Mouse (Mus musculus) kidney, embryonic 14.5 days (tissue): ENCODE results near the gene Zyg11b. TPM values are rescaled to one million over a fixed set of nuclear protein-coding genes. Genes with fewer than 3 reads are reported as not detected.

ENCODE experiments used
- ATAC-seq: fragments of 200-750 bp; cut with Nextera tagmentation; 2 replicates; pipeline ENCODE4 v1.8.0; 2017; ENCODE audit warnings: moderate number of reproducible peaks, mild to moderate bottlenecking, moderate TSS enrichment, moderate library complexity; ENCODE audit not compliant: low FRiP score, low TSS enrichment
- H3K27ac ChIP-seq: fragments of 300-500 bp; sonication (generic); 2 replicates; pipeline ENCODE4 v1.5.1; 2014; ENCODE audit warnings: low read depth, mild to moderate bottlenecking, low read length, moderate library complexity, mixed read lengths
- H3K27me3 ChIP-seq: fragments of 300-500 bp; sonication (generic); 2 replicates; pipeline ENCODE4 v1.6.1; 2014; ENCODE audit warnings: mild to moderate bottlenecking, low read length; ENCODE audit not compliant: control insufficient read depth, insufficient read depth
- H3K36me3 ChIP-seq: fragments of 300-500 bp; sonication (generic); 2 replicates; pipeline ENCODE4 v1.6.1; 2014; ENCODE audit warnings: low read length, mixed read lengths; ENCODE audit not compliant: control insufficient read depth, insufficient read depth
- H3K4me1 ChIP-seq: fragments of 300-500 bp; sonication (generic); 2 replicates; pipeline ENCODE4 v1.6.1; 2014; ENCODE audit warnings: low read length, mixed read lengths; ENCODE audit not compliant: control insufficient read depth, insufficient read depth
- H3K4me2 ChIP-seq: fragments of 300-500 bp; sonication (generic); replicated peaks from 2 replicates; pipeline ENCODE4 v1.6.1; 2014; ENCODE audit warnings: low read depth, mild to moderate bottlenecking, low read length
- H3K4me3 ChIP-seq: fragments of 300-500 bp; sonication (generic); 2 replicates; pipeline ENCODE4 v1.5.1; 2014; ENCODE audit warnings: mild to moderate bottlenecking, low read length
- H3K9ac ChIP-seq: fragments of 300-500 bp; sonication (generic); 2 replicates; pipeline ENCODE4 v1.6.1; 2014; ENCODE audit warnings: low read depth, mild to moderate bottlenecking, low read length, moderate library complexity
- H3K9me3 ChIP-seq: fragments of 300-500 bp; sonication (generic); 2 replicates; pipeline ENCODE4 v1.6.1; 2016; ENCODE audit warnings: low read length; ENCODE audit not compliant: control insufficient read depth
- WGBS: fragments of 180-500 bp; shearing (Covaris S2); extraction: QIAGEN DNeasy Blood & Tissue Kit; methylation state at CpG from one replicate; pipeline ENCODE4 v1.1.7; 2014; 5-methylcytosine and 5-hydroxymethylcytosine counted together
- polyA plus RNA-seq: library from polyadenylated mRNA; unstranded; fragments of >200 nt; fragmentation: Nextera tagmentation; extraction: Ambion mirVana; gene quantifications from 2 replicates; pipeline ENCODE4 v1.2.1, GENCODE M21; 2014

The Zyg11b gene
- polyA plus RNA-seq, 1 experiment from 2014 or later = 17.2 TPM

GRCm38 (mm10) chr4:108338811-108339210 is 37.9 kb upstream of the Zyg11b start:
- Histone ChIP-seq H3K4me2 (no peak overlapping the region), H3K27ac (no peak overlapping the region), H3K4me1 (no peaks in the 10 kb centered on the region), H3K9me3 (no peaks in the 10 kb centered on the region), H3K27me3 (no peaks in the 10 kb centered on the region), H3K36me3 (peaks cover 34% of the 10 kb centered on the region), H3K9ac (no peak overlapping the region), H3K4me3 (no peak overlapping the region)
- no peak for ATAC-seq
- WGBS = 75% methylated on average over 10 of the region's 10 CpGs

- no peak overlapping the region for H3K4me2 ChIP-seq
- WGBS = 68% methylated on average over 9 of the region's 9 CpGs
- H3K27me3 ChIP-seq = no peaks in the 10 kb centered on the region
- ATAC-seq = no peak
- H3K27ac ChIP-seq = no peak overlapping the region
- H3K9me3 ChIP-seq = no peaks in the 10 kb centered on the region
- H3K4me1 ChIP-seq = no peaks in the 10 kb centered on the region
- H3K36me3 ChIP-seq = peaks cover 37% of the 10 kb centered on the region
- H3K9ac ChIP-seq = no peak overlapping the region
- no peak overlapping the region for H3K4me3 ChIP-seq
Measured at GRCm38 (mm10) chr4:108338321-108338733, 37.4 kb upstream of the Zyg11b start.

- ATAC-seq = no peak
- WGBS = 61% methylated on average over 3 of the region's 3 CpGs
- Histone ChIP-seq H3K9me3 (no peaks in the 10 kb centered on the region), H3K4me2 (no peak overlapping the region), H3K9ac (no peak overlapping the region), H3K27ac (no peak overlapping the region), H3K4me1 (no peaks in the 10 kb centered on the region), H3K27me3 (no peaks in the 10 kb centered on the region), H3K4me3 (no peak overlapping the region), H3K36me3 (peaks cover 40% of the 10 kb centered on the region)
Measured at GRCm38 (mm10) chr4:108337817-108338216, 36.9 kb upstream of the Zyg11b start.

- WGBS = 81% methylated on average over 2 of the region's 2 CpGs
- no peak for ATAC-seq
- Histone ChIP-seq H3K27ac (no peak overlapping the region), H3K9me3 (no peaks in the 10 kb centered on the region), H3K4me2 (no peak overlapping the region), H3K4me1 (no peaks in the 10 kb centered on the region), H3K27me3 (no peaks in the 10 kb centered on the region), H3K9ac (no peak overlapping the region), H3K36me3 (peaks cover 45% of the 10 kb centered on the region), H3K4me3 (no peak overlapping the region)
Measured at GRCm38 (mm10) chr4:108336765-108337164, 35.9 kb upstream of the Zyg11b start.

GRCm38 (mm10) chr4:108335413-108335812 is 34.5 kb upstream of the Zyg11b start:
- 91% methylated on average over 6 of the region's 6 CpGs for WGBS
- H3K9ac ChIP-seq = no peak overlapping the region
- H3K4me1 ChIP-seq = no peaks in the 10 kb centered on the region
- no peak for ATAC-seq
- H3K27me3 ChIP-seq = no peaks in the 10 kb centered on the region
- no peak overlapping the region for H3K4me2 ChIP-seq
- no peak overlapping the region for H3K27ac ChIP-seq
- no peaks in the 10 kb centered on the region for H3K9me3 ChIP-seq
- H3K4me3 ChIP-seq = no peak overlapping the region
- peaks cover 45% of the 10 kb centered on the region for H3K36me3 ChIP-seq

GRCm38 (mm10) chr4:108332041-108332440 is 31.1 kb upstream of the Zyg11b start:
- ATAC-seq = no peak
- no peak overlapping the region for H3K27ac ChIP-seq
- H3K9ac ChIP-seq = no peak overlapping the region
- no peaks in the 10 kb centered on the region for H3K27me3 ChIP-seq
- no peak overlapping the region for H3K4me2 ChIP-seq
- no peaks in the 10 kb centered on the region for H3K4me1 ChIP-seq
- peaks cover 31% of the 10 kb centered on the region for H3K36me3 ChIP-seq
- WGBS = 91% methylated on average over 9 of the region's 9 CpGs
- no peak overlapping the region for H3K4me3 ChIP-seq
- no peaks in the 10 kb centered on the region for H3K9me3 ChIP-seq

GRCm38 (mm10) chr4:108329840-108330239 is 28.9 kb upstream of the Zyg11b start:
- peaks cover 19% of the 10 kb centered on the region; the same call in 1 of the 2 replicates for H3K36me3 ChIP-seq
- H3K9me3 ChIP-seq = no peaks in the 10 kb centered on the region
- no peak overlapping the region for H3K4me3 ChIP-seq
- H3K4me2 ChIP-seq = no peak overlapping the region
- ATAC-seq = no peak
- WGBS = 97% methylated on average over 6 of the region's 6 CpGs
- H3K9ac ChIP-seq = no peak overlapping the region
- no peak overlapping the region for H3K27ac ChIP-seq
- H3K27me3 ChIP-seq = no peaks in the 10 kb centered on the region
- no peaks in the 10 kb centered on the region for H3K4me1 ChIP-seq

GRCm38 (mm10) chr4:108327730-108328484 is 27.0 kb upstream of the Zyg11b start, which contains the start of gene Coa7:
Gene Coa7, plus strand, starts transcription at chr4:108328140.
- H3K4me2 ChIP-seq = peak within 1 kb of the TSS; percentile 60
- H3K4me3 ChIP-seq = peak within 1 kb of the TSS; percentile 71
- no peaks in the 10 kb centered on the region for H3K9me3 ChIP-seq
- peak; percentile 94 for ATAC-seq
- no peaks in the 10 kb centered on the region for H3K27me3 ChIP-seq
- H3K36me3 ChIP-seq = peaks cover 12% of the 10 kb centered on the region; the same call in 1 of the 2 replicates
- WGBS = under 1% methylated on average over 45 of the region's 45 CpGs
- H3K27ac ChIP-seq = peak within 1 kb of the TSS; percentile 91
- H3K9ac ChIP-seq = peak within 1 kb of the TSS; percentile 67
- no peaks in the 10 kb centered on the region for H3K4me1 ChIP-seq

- Histone ChIP-seq H3K36me3 (peaks cover 10% of the 10 kb centered on the region; the same call in 1 of the 2 replicates), H3K27me3 (no peaks in the 10 kb centered on the region), H3K27ac (peak overlapping the region; percentile 91), H3K9me3 (no peaks in the 10 kb centered on the region), H3K4me1 (no peaks in the 10 kb centered on the region), H3K4me2 (peak overlapping the region; percentile 56), H3K4me3 (peak overlapping the region; percentile 71), H3K9ac (peak overlapping the region; percentile 67; the same call in 1 of the 2 replicates)
- 34% methylated on average over 6 of the region's 6 CpGs for WGBS
- peak; percentile 10; the same call in 1 of the 2 replicates for ATAC-seq
Measured at GRCm38 (mm10) chr4:108327071-108327579, 26.2 kb upstream of the Zyg11b start.
